Mouse (Mus musculus) lung, postnatal 0 days (tissue): ENCODE measurements around the gene Scml4.

Experiments used
- CTCF ChIP-seq: IDR thresholded peaks from 2 replicates; pipeline ENCODE4 v1.5.1; 2016; ENCODE audit warnings: antibody characterized with exemption, mild to moderate bottlenecking
- EP300 ChIP-seq: IDR thresholded peaks from 2 replicates; pipeline ENCODE4 v1.6.1; 2016; ENCODE audit warnings: antibody characterized with exemption, mild to moderate bottlenecking, control low read depth

- no peak for TF ChIP-seq CTCF
- no peak for TF ChIP-seq EP300
Observed at GRCm38 (mm10) chr10:42962181-42962601, 102.0 kb downstream of the Scml4 start.
